Mouse (Mus musculus) adrenal gland, adult 8-10 months (tissue): ENCODE data around the gene Dtx3l. TPM values are rescaled to one million over a fixed set of nuclear protein-coding genes. Genes with fewer than 3 reads are reported as not detected.
A peak's percentile ranks its signal among the peaks of the same experiment; 100 is the strongest.
"Not testable (repeated sequence)": the region's sequence is repeated elsewhere in the genome, so short reads cannot be mapped to it uniquely, and the experiment has no call there.

Experiments
- DNase-seq: peaks from one replicate; pipeline ENCODE4 v3.0.0; 2022
- total RNA-seq, 4 experiments: library from RNA; stranded (reverse); gene quantifications; 2 replicates each; pipeline ENCODE4 v1.2.4; 2022

Gene Dtx3l
- 10 to 100 TPM in 2 of 4 experiments, 1 to 10 TPM in 2; 8.2 to 14.3 (median 11.2) TPM for total RNA-seq

- DNase-seq = peak; percentile 63
Measured at GRCm38 (mm10) chr16:35938211-35939151, at the start of gene Dtx3l, which contains the start of gene Parp9. Gene Dtx3l, minus strand, starts transcription at chr16:35939151. Gene Parp9, plus strand, starts transcription at chr16:35938470.

GRCm38 (mm10) chr16:35987930-35988329, 49.0 kb upstream of the Dtx3l start:
- DNase-seq = no peak

- DNase-seq = no peak
Measured at GRCm38 (mm10) chr16:35984471-35984870, 45.5 kb upstream of the Dtx3l start.

- peak; percentile 67 for DNase-seq
Measured at GRCm38 (mm10) chr16:35983517-35984101, 44.7 kb upstream of the Dtx3l start.

GRCm38 (mm10) chr16:35982902-35983516, 44.1 kb upstream of the Dtx3l start:
- DNase-seq = peak; percentile 86

- no peak for DNase-seq
Measured at GRCm38 (mm10) chr16:35982506-35982901, 43.6 kb upstream of the Dtx3l start.

GRCm38 (mm10) chr16:35981363-35981821, 42.4 kb upstream of the Dtx3l start:
- peak; percentile 100 for DNase-seq

GRCm38 (mm10) chr16:35978450-35978849, 39.5 kb upstream of the Dtx3l start, which contains the start of gene Kpna1:
Gene Kpna1, plus strand, starts transcription at chr16:35978750.
- not testable (repeated sequence) for DNase-seq

- DNase-seq = no peak
Measured at GRCm38 (mm10) chr16:35974021-35974420, 35.1 kb upstream of the Dtx3l start.

- DNase-seq = no peak
Measured at GRCm38 (mm10) chr16:35968149-35968548, 29.2 kb upstream of the Dtx3l start.

GRCm38 (mm10) chr16:35967319-35967718, 28.4 kb upstream of the Dtx3l start:
- no peak for DNase-seq

- no peak for DNase-seq
Measured at GRCm38 (mm10) chr16:35966411-35967115, 27.6 kb upstream of the Dtx3l start.

GRCm38 (mm10) chr16:35965991-35966390, 27.0 kb upstream of the Dtx3l start:
- DNase-seq = not testable (repeated sequence)

- DNase-seq = no peak
Measured at GRCm38 (mm10) chr16:35952628-35953130, 13.7 kb upstream of the Dtx3l start.

- no peak for DNase-seq
Measured at GRCm38 (mm10) chr16:35951216-35951615, 12.3 kb upstream of the Dtx3l start.

GRCm38 (mm10) chr16:35949264-35949663, 10.3 kb upstream of the Dtx3l start:
- DNase-seq = no peak

GRCm38 (mm10) chr16:35941382-35941781, 2.4 kb upstream of the Dtx3l start:
- no peak for DNase-seq

GRCm38 (mm10) chr16:35939690-35940089, 739 bp upstream of the Dtx3l start:
- peak; percentile 80 for DNase-seq

- no peak for DNase-seq
Measured at GRCm38 (mm10) chr16:35939261-35939660, 310 bp upstream of the Dtx3l start.

GRCm38 (mm10) chr16:35933181-35933580, 5.8 kb downstream of the Dtx3l start:
- DNase-seq = no peak

- no peak for DNase-seq
Measured at GRCm38 (mm10) chr16:35932179-35933055, 6.5 kb downstream of the Dtx3l start.
